Mouse (Mus musculus) embryonic facial prominence, embryonic 10.5 days (tissue): Measurements from ENCODE around the gene Supt5. TPM values are rescaled to one million over a fixed set of nuclear protein-coding genes. Genes with fewer than 3 reads are reported as not detected.

Experiments used
- DNase-seq: peaks from one replicate; pipeline ENCODE4 v3.0.0-alpha.2; 2017; ENCODE audit warnings: low spot score
- H3K27ac ChIP-seq: fragments of 300-500 bp; sonication (generic); replicated peaks from 2 replicates; pipeline ENCODE4 v1.5.1; 2016; ENCODE audit warnings: mild to moderate bottlenecking
- H3K27me3 ChIP-seq: fragments of 300-500 bp; sonication (generic); replicated peaks from 2 replicates; pipeline ENCODE4 v1.6.1; 2016; ENCODE audit warnings: low read depth, mild to moderate bottlenecking; ENCODE audit not compliant: poor library complexity, severe bottlenecking
- H3K36me3 ChIP-seq: fragments of 300-500 bp; sonication (generic); replicated peaks from 2 replicates; pipeline ENCODE4 v1.6.1; 2016; ENCODE audit warnings: mild to moderate bottlenecking, moderate library complexity
- H3K4me1 ChIP-seq: fragments of 300-500 bp; sonication (generic); 2 replicates; pipeline ENCODE4 v1.6.1; 2016
- H3K4me3 ChIP-seq: fragments of 300-500 bp; sonication (generic); 2 replicates; pipeline ENCODE4 v1.5.1; 2016; ENCODE audit warnings: mild to moderate bottlenecking, moderate library complexity
- H3K9me3 ChIP-seq: fragments of 300-500 bp; sonication (generic); 2 replicates; pipeline ENCODE4 v1.6.1; 2016; ENCODE audit warnings: mild to moderate bottlenecking
- WGBS: fragments of 180-500 bp; shearing (Covaris S2); methylation state at CpG from one replicate; pipeline ENCODE4 v1.1.7; 2016; 5-methylcytosine and 5-hydroxymethylcytosine counted together
- polyA plus RNA-seq: library from polyadenylated mRNA; unstranded; fragments of >200 nt; fragmentation: Nextera tagmentation; extraction: Ambion mirVana; gene quantifications from 2 replicates; pipeline ENCODE4 v1.2.1, GENCODE M21; 2016

Gene Supt5
- polyA plus RNA-seq, 1 experiment from 2014 or later = 122 TPM

DNA sequence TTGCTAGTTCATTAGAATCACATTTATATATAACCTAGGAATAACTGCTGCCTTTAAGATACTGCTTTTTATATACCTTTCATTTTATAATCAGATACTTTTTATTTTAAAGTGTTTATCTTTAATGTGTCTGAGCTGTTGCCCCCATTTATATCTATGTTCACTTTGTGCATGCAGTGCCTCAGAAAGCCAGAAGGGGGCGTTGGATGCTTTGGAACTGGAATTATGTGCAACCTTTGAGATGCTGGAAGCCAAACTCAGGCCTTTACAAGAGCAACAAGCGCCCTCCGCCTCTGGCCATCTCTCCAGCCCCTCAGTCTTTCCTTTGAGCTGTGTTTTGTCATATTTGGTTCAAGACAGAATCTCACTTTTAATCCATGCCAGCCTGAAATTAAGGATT lies 66.8 kb downstream of the Supt5 start:
- peaks cover 46% of the 10 kb centered on the region for H3K36me3 ChIP-seq
- H3K27me3 ChIP-seq = no peaks in the 10 kb centered on the region
- peaks cover 6% of the 10 kb centered on the region; the same call in 1 of the 2 replicates for H3K9me3 ChIP-seq
- 72% methylated on average over 3 of the region's 3 CpGs for WGBS
- peaks cover 11% of the 10 kb centered on the region for H3K4me1 ChIP-seq
- no peak for DNase-seq
- no peak overlapping the region for H3K27ac ChIP-seq
- H3K4me3 ChIP-seq = no peak overlapping the region

DNA sequence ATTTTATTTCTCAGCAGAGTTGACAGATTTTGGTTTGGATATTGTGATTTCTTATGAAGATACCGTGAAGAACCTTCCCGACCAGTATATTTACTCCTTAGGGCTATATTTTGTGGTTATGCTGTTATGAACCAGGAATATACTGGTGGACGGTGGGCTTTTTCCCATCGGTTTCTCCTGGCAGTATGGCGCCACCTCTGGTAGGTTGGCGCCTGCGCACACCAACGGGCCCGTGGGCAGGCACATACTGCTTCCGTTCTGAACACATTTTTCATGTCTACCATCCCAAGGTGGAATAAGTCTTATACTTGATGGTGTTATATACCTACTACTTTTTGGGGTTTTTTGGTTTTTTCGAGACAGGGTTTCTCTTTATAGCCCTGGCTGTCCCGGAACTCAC lies 69.2 kb downstream of the Supt5 start:
- 92% methylated on average over 12 of the region's 12 CpGs for WGBS
- Histone ChIP-seq H3K27ac (no peak overlapping the region), H3K36me3 (peaks cover 46% of the 10 kb centered on the region), H3K4me3 (peak overlapping the region; percentile 86), H3K4me1 (peaks cover 8% of the 10 kb centered on the region), H3K9me3 (peaks cover 6% of the 10 kb centered on the region; the same call in 1 of the 2 replicates), H3K27me3 (no peaks in the 10 kb centered on the region)
- peak; percentile 28 for DNase-seq

DNA sequence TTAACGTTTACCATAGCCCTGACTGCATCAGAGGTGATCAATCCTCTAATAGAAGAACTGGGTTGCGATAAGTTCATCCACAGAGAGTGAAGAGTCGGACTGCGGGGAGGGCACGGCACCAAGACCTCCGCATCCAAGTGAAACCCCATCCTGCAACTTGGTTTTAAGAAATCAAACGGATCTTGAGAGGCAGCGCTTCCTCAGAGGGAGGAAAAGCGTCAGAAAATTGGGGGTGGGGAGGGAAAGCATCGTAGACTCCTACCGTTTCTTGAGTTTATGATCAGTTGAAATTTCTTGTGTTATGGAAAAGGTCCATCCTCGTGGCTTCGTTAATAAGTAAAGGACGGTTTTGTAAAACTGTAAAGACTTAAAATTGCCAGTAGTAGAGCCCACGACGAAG lies 70.0 kb downstream of the Supt5 start:
- Histone ChIP-seq H3K27ac (peak overlapping the region; percentile 95), H3K27me3 (no peaks in the 10 kb centered on the region), H3K4me3 (peak overlapping the region; percentile 86), H3K4me1 (peaks cover 8% of the 10 kb centered on the region), H3K9me3 (peaks cover 6% of the 10 kb centered on the region; the same call in 1 of the 2 replicates), H3K36me3 (peaks cover 43% of the 10 kb centered on the region)
- DNase-seq = no peak
- WGBS = 34% methylated on average over 16 of the region's 16 CpGs

DNA sequence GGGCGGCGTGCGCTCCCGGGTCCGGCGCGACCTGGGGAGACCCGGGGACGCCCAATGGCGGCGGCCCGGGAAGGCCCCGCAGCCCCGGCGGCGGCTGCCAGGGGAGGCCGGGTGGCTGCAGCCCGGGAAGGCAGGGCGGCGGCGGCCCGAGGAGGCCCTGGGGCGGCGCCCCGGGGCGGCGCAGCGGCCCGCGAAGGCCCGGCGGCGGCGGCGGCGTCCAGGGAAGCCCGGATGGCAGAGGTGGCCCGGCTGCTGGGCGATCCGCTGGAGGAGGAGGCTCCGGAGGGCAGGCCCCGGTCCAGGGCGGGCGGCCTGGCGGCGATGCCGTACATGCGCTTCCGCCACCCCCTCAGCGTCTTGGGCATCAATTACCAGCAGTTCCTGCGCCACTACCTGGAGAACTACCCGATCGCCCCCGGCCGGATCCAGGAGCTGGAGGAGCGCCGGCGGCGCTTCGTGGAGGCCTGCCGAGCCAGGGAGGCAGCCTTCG lies 70.5 kb downstream of the Supt5 start:
- DNase-seq = peak; percentile 78
- H3K9me3 ChIP-seq = peaks cover 6% of the 10 kb centered on the region; the same call in 1 of the 2 replicates
- H3K27ac ChIP-seq = peak overlapping the region; percentile 95
- WGBS = 2% methylated on average over 61 of the region's 62 CpGs
- peak overlapping the region; percentile 86 for H3K4me3 ChIP-seq
- H3K4me1 ChIP-seq = peaks cover 8% of the 10 kb centered on the region
- H3K27me3 ChIP-seq = no peaks in the 10 kb centered on the region
- peaks cover 38% of the 10 kb centered on the region for H3K36me3 ChIP-seq

DNA sequence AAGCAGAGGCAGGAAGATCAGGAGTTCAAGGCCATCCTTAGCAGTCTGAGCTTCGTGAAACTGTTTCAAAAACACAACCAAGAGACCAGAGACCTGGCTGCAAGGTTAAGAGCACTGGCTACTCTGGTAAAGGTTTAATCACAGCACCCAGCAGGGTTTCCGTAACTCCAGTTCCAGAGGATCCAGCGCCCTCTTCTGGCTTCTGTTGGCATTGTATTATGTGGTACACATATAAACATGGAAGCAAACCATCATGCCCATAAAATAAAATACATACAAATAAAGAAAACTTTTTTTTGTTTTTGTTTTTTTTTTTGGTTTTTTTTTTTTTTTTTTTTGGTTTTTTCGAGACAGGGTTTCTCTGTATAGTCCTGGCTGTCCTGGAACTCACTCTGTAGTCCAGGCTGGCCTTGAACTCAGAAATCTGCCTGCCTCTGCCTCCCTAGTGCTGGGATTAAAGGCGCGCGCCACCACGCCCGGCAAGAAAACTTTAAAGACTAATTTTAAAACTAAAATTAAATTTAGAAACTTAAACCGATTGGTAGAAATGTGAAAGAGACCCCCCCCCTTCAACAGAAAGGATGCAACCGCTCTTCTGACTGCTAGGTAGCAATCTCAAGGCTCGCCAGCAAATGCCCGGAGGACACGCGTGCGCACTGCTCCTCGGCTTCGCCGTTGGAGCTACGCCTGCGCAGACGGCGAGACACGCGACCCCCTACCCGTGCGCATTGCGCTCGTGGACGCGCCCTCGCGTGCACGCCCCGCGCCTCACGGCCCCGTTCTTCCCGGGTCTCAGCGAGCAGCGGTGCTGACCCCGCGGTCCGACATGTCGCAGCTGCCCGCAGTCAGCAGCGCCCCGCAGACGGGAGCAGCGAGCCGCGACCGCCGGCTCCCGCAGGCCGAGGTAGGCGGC lies 71.2 kb downstream of the Supt5 start, which contains the start of gene Eid2:
Gene Eid2, plus strand, starts transcription at position 753 of the 913 bp plus-strand sequence.
- Histone ChIP-seq H3K27ac (peak within 1 kb of the TSS; percentile 95), H3K4me1 (peaks cover 8% of the 10 kb centered on the region), H3K4me3 (peak within 1 kb of the TSS; percentile 86), H3K9me3 (peaks cover 6% of the 10 kb centered on the region; the same call in 1 of the 2 replicates), H3K27me3 (no peaks in the 10 kb centered on the region), H3K36me3 (peaks cover 31% of the 10 kb centered on the region)
- DNase-seq = peak; percentile 92
- 7% methylated on average over 57 of the region's 57 CpGs for WGBS

DNA sequence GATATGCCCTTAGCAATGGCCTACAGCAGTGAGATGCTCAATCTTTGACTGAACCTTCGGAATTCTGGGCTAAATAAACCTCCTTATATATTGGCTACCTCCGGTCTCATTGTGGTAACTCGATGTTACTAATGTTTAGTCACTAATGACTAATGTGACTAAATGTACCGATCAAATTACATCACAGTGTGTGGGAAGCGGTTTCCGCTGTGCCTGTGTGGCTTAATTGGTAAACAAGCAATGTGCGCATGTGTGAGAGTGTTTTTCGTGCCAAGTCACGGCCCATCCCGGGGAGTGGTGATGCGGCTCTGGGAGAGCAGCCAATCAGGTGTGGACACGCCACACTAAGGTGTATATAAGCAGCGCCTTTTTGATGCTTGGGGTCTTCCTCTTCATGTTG lies 73.2 kb downstream of the Supt5 start:
- DNase-seq = no peak
- WGBS = 92% methylated on average over 13 of the region's 13 CpGs
- peaks cover 2% of the 10 kb centered on the region; the same call in 1 of the 2 replicates for H3K9me3 ChIP-seq
- peaks cover 8% of the 10 kb centered on the region for H3K4me1 ChIP-seq
- no peaks in the 10 kb centered on the region for H3K27me3 ChIP-seq
- H3K36me3 ChIP-seq = peaks cover 14% of the 10 kb centered on the region
- no peak overlapping the region for H3K27ac ChIP-seq
- no peak overlapping the region for H3K4me3 ChIP-seq

Other genes starting within 250 kb of the Supt5 start
- gene 9530053A07Rik, start 209.3 kb downstream of the Supt5 start, polyA plus RNA-seq = 0.03 and 0.06 TPM in 2 replicates
- gene Fbl, start 169.0 kb downstream of the Supt5 start, polyA plus RNA-seq = 171 and 181 TPM in 2 replicates
- 16.6 TPM in 2 replicates for gene Dyrk1b, start 159.3 kb downstream of the Supt5 start, polyA plus RNA-seq
- 2.0 and 2.7 TPM in 2 replicates for gene Eid2, start 70.9 kb downstream of the Supt5 start, polyA plus RNA-seq
- 9.3 and 9.7 TPM in 2 replicates for gene Eid2b, start 61.0 kb downstream of the Supt5 start, polyA plus RNA-seq
- gene Selenov, start 47.6 kb downstream of the Supt5 start, polyA plus RNA-seq = 0.18 and 0.49 TPM in 2 replicates
- 7.3 and 13.9 TPM in 2 replicates for gene Dll3, start 36.5 kb downstream of the Supt5 start, polyA plus RNA-seq
- 215 and 243 TPM in 2 replicates for gene Timm50, start 26.7 kb downstream of the Supt5 start, polyA plus RNA-seq
- 1,023 and 1,043 TPM in 2 replicates for gene Rps16, start 11.9 kb upstream of the Supt5 start, polyA plus RNA-seq
- 93.4 and 101 TPM in 2 replicates for gene Plekhg2, start 33.9 kb upstream of the Supt5 start, polyA plus RNA-seq
- gene Zfp36, start 41.5 kb upstream of the Supt5 start, polyA plus RNA-seq = 5.6 and 5.7 TPM in 2 replicates
- gene Med29, start 54.0 kb upstream of the Supt5 start, polyA plus RNA-seq = 61.9 and 62.6 TPM in 2 replicates
- gene Paf1, start 54.2 kb upstream of the Supt5 start, polyA plus RNA-seq = 88.3 and 89.0 TPM in 2 replicates
- gene Gmfg, start 98.7 kb upstream of the Supt5 start, polyA plus RNA-seq = 6.9 and 7.1 TPM in 2 replicates
- 4.9 TPM in 2 replicates for gene Lrfn1, start 113.2 kb upstream of the Supt5 start, polyA plus RNA-seq
- gene Ifnl2, start 171.7 kb upstream of the Supt5 start, polyA plus RNA-seq = not detected in 2 replicates
- gene Ifnl3, start 184.1 kb upstream of the Supt5 start, polyA plus RNA-seq = not detected in 2 replicates
- gene Sycn, start 202.1 kb upstream of the Supt5 start, polyA plus RNA-seq = not detected in 2 replicates
- 0.10 TPM in 1 of 2 replicates, not detected in the other for gene Nccrp1, start 208.5 kb upstream of the Supt5 start, polyA plus RNA-seq